In the genomic region with DNA sequence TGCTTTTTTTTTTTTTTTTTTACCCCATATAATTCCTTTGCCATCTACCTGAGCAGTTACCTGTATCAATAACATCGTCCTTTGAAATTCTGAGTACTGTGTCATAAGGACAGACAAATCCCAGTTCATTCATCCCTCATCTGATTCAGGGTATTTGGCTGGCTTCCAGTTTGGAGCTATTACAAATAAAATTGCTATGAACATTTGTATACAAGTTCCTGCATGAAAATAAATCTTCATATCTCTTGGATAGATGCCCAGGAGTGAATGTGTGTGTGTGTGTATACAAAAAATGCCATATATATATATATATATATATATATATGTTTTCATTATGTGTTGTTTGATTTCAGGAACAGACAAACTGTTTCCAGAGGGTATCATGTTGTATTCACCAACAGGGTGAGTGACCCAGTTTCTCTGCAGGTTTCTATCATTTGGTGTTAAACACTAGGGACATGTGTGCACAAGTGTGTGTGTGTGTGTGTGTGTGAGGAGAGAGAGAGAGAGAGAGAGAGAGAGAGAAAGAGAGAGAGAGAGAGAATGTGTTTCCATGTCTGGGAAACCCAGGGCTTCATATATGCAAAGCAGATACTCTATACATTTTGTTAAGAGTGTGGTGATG, we compare ENCODE assay signal across 29 mouse cellular contexts. TPM values are rescaled to one million over a fixed set of nuclear protein-coding genes. Genes with fewer than 3 reads are reported as not detected.
DNase-seq lines count a peak whose midpoint lies in the region; ATAC-seq and TF ChIP-seq lines count a peak whose summit lies in the region.
"Had no signal": no experiment of that assay in that cellular context is flagged by ENCODE, and none has a peak within 500 bp of the region (broad histone marks: within the 10 kb centered on the region; RNA-seq: fewer than 3 reads in every experiment).

No protein-coding gene starts in this region.

- no peak overlapping the region for H3K27ac ChIP-seq in forebrain, embryonic 14.5 days (ENCODE audit: low read depth, low read length)
- no peak overlapping the region for H3K27ac ChIP-seq in forebrain, embryonic 10.5 days
- peak overlapping the region; percentile 13 for H3K27ac ChIP-seq in lung, embryonic 15.5 days
- no peak overlapping the region for H3K27ac ChIP-seq in midbrain, embryonic 13.5 days
- H3K27ac ChIP-seq: embryonic facial prominence, embryonic 15.5 days; forebrain, embryonic 12.5 days; heart, adult 2 months; heart, embryonic 10.5 days; heart, embryonic 13.5 days; hindbrain, embryonic 14.5 days; hindbrain, postnatal 0 days had no signal

- H3K27me3 ChIP-seq in forebrain, embryonic 14.5 days (replicated peaks; ENCODE audit: control insufficient read depth, insufficient read depth, low read length), result no peaks in the 10 kb centered on the region
- H3K27me3 ChIP-seq in forebrain, embryonic 10.5 days (ENCODE audit: poor library complexity, severe bottlenecking), result 0 out of 2 replicates have a peak, but pooled peaks cover 11% of the 10 kb centered on the region
- no peaks in the 10 kb centered on the region; the same call in 1 of the 2 replicates for H3K27me3 ChIP-seq in lung, embryonic 15.5 days
- no peaks in the 10 kb centered on the region for H3K27me3 ChIP-seq in midbrain, embryonic 13.5 days
- H3K27me3 ChIP-seq: embryonic facial prominence, embryonic 15.5 days; Patski had no signal

- 78% methylated on average over 1 of the region's 1 CpGs for WGBS in forebrain, embryonic 14.5 days
- 85% methylated on average over 1 of the region's 1 CpGs for WGBS in forebrain, embryonic 10.5 days
- WGBS in lung, embryonic 15.5 days, result 45% methylated on average over 1 of the region's 1 CpGs
- WGBS in midbrain, embryonic 13.5 days, result 82% methylated on average over 1 of the region's 1 CpGs

- DNase-seq in forebrain, embryonic 14.5 days (ENCODE audit: low spot score), result peak; percentile 60
- DNase-seq in forebrain, embryonic 10.5 days (ENCODE audit: extremely low spot score, low spot score), result no peak
- DNase-seq in lung, postnatal 14 days, result no peak
- DNase-seq in urinary bladder, postnatal 14 days (ENCODE audit: low spot score), result peak; percentile 22
- DNase-seq in urinary bladder, postnatal 36 days (ENCODE audit: low spot score in 2 of 2), result no peak
- DNase-seq in brain, embryonic 14.5 days (ENCODE audit: low read depth), result peak; percentile 43
- DNase-seq: adrenal gland, postnatal 10 days; cerebellum, adult 11-12 months; cerebellum, adult 8-10 months; cerebellum, postnatal 10 days; cerebellum, postnatal 36 days; embryo, embryonic 11 days; gastrocnemius, postnatal 10 days; gastrocnemius, postnatal 36 days; heart, adult 2 months; heart, postnatal 14 days; heart, postnatal 4 days had no signal

- H3K9me3 ChIP-seq in forebrain, embryonic 14.5 days (replicated peaks; ENCODE audit: control insufficient read depth, low read length), result no peaks in the 10 kb centered on the region
- H3K9me3 ChIP-seq in forebrain, embryonic 10.5 days, result no peaks in the 10 kb centered on the region
- no peaks in the 10 kb centered on the region for H3K9me3 ChIP-seq in lung, embryonic 15.5 days
- no peaks in the 10 kb centered on the region for H3K9me3 ChIP-seq in midbrain, embryonic 13.5 days
- H3K9me3 ChIP-seq: embryonic facial prominence, embryonic 15.5 days; forebrain, embryonic 12.5 days; heart, embryonic 10.5 days; heart, embryonic 13.5 days had no signal

- no peak for ATAC-seq in forebrain, embryonic 14.5 days
- peak; percentile 73 for ATAC-seq in lung, embryonic 15.5 days (ENCODE audit: borderline replicate concordance, extremely low read depth, low FRiP score, low TSS enrichment)
- ATAC-seq in midbrain, embryonic 13.5 days, result no peak
- ATAC-seq: CD4-positive, CD25-positive, alpha-beta regulatory T cell, adult 4 months; forebrain, embryonic 16.5 days; hindbrain, postnatal 0 days; inflammation-experienced regulatory T-cells, adult 6 months; Patski had no signal

- TF ChIP-seq POLR2A in brain, embryonic 14.5 days (IDR thresholded peaks at IDR 0.05; ENCODE audit: borderline replicate concordance, extremely low read depth, insufficient read depth, insufficient read length, poor library complexity, severe bottlenecking), result no peak

- H3K4me1 ChIP-seq in forebrain, embryonic 14.5 days (ENCODE audit: control insufficient read depth, insufficient read depth, low read length), result no peaks in the 10 kb centered on the region
- peaks cover 8% of the 10 kb centered on the region for H3K4me1 ChIP-seq in forebrain, embryonic 10.5 days
- H3K4me1 ChIP-seq in lung, embryonic 15.5 days, result peaks cover 13% of the 10 kb centered on the region
- H3K4me1 ChIP-seq in midbrain, embryonic 13.5 days (replicated peaks), result no peaks in the 10 kb centered on the region
- H3K4me1 ChIP-seq: embryonic facial prominence, embryonic 15.5 days; forebrain, embryonic 12.5 days; heart, embryonic 10.5 days; heart, embryonic 13.5 days had no signal

- H3K4me2 ChIP-seq in forebrain, embryonic 14.5 days (ENCODE audit: low read length), result no peak overlapping the region
- H3K4me2 ChIP-seq in lung, embryonic 15.5 days, result no peak overlapping the region
- no peak overlapping the region for H3K4me2 ChIP-seq in midbrain, embryonic 13.5 days (replicated peaks)
- H3K4me2 ChIP-seq: embryonic facial prominence, embryonic 15.5 days; forebrain, embryonic 12.5 days; heart, embryonic 13.5 days; hindbrain, embryonic 14.5 days had no signal

- no peaks in the 10 kb centered on the region for H3K36me3 ChIP-seq in forebrain, embryonic 14.5 days (ENCODE audit: control insufficient read depth, insufficient read depth, low read length)
- H3K36me3 ChIP-seq in forebrain, embryonic 10.5 days (replicated peaks), result no peaks in the 10 kb centered on the region
- H3K36me3 ChIP-seq in lung, embryonic 15.5 days, result no peaks in the 10 kb centered on the region
- H3K36me3 ChIP-seq in midbrain, embryonic 13.5 days, result no peaks in the 10 kb centered on the region
- H3K36me3 ChIP-seq: embryonic facial prominence, embryonic 15.5 days; forebrain, embryonic 12.5 days; heart, embryonic 10.5 days; heart, embryonic 13.5 days had no signal

- H3K9ac ChIP-seq in forebrain, embryonic 14.5 days (ENCODE audit: low read length), result no peak overlapping the region
- no peak overlapping the region for H3K9ac ChIP-seq in lung, embryonic 15.5 days
- no peak overlapping the region for H3K9ac ChIP-seq in midbrain, embryonic 13.5 days (replicated peaks)
- H3K9ac ChIP-seq: embryonic facial prominence, embryonic 15.5 days; forebrain, embryonic 12.5 days; heart, embryonic 13.5 days; hindbrain, embryonic 14.5 days had no signal

- H3K4me3 ChIP-seq in forebrain, embryonic 14.5 days (ENCODE audit: low read depth, low read length), result no peak overlapping the region
- H3K4me3 ChIP-seq in forebrain, embryonic 10.5 days, result no peak overlapping the region
- H3K4me3 ChIP-seq in lung, embryonic 15.5 days, result no peak overlapping the region
- no peak overlapping the region for H3K4me3 ChIP-seq in midbrain, embryonic 13.5 days (replicated peaks)
- H3K4me3 ChIP-seq: embryonic facial prominence, embryonic 15.5 days; forebrain, embryonic 12.5 days; heart, adult 2 months; heart, embryonic 10.5 days; heart, embryonic 13.5 days had no signal

- no peak for TF ChIP-seq CTCF in brain, embryonic 14.5 days (IDR thresholded peaks at IDR 0.05; ENCODE audit: borderline replicate concordance, extremely low read depth, insufficient read depth, insufficient read length)

RNA-seq across cellular contexts. Expression of a gene that starts 8.6 kb away (rescaled TPM):
- 9.7 and 10.4 TPM in 2 replicates for polyA plus RNA-seq in forebrain, embryonic 14.5 days (2014; fragmentation: Nextera tagmentation; extraction: Ambion mirVana)
- 51.2 and 52.7 TPM in 2 replicates for polyA plus RNA-seq in forebrain, embryonic 10.5 days (2016; fragmentation: Nextera tagmentation; extraction: Ambion mirVana)
- 39.2 and 41.6 TPM in 2 replicates for polyA plus RNA-seq in lung, embryonic 15.5 days (2015; fragmentation: Nextera tagmentation; extraction: Ambion mirVana)
- 31.5 and 37.8 TPM in 2 replicates for polyA plus RNA-seq in brain, embryonic 14.5 days (2012; rRNA removed)
- 14.2 and 19.2 TPM in 2 replicates for polyA plus RNA-seq in midbrain, embryonic 13.5 days (2015; fragmentation: Nextera tagmentation; extraction: Ambion mirVana)
- polyA plus RNA-seq: inflammation-experienced regulatory T-cells, adult 6 months had no signal

RNA-seq across cellular contexts. Expression of a gene that starts 32.7 kb away (rescaled TPM):
- 2.2 TPM in 2 replicates for polyA plus RNA-seq in forebrain, embryonic 14.5 days (2014; fragmentation: Nextera tagmentation; extraction: Ambion mirVana)
- polyA plus RNA-seq in forebrain, embryonic 10.5 days (2016; fragmentation: Nextera tagmentation; extraction: Ambion mirVana), result 11.5 and 13.3 TPM in 2 replicates
- 4.4 and 5.0 TPM in 2 replicates for polyA plus RNA-seq in lung, embryonic 15.5 days (2015; fragmentation: Nextera tagmentation; extraction: Ambion mirVana)
- 5.7 and 10.6 TPM in 2 replicates for polyA plus RNA-seq in brain, embryonic 14.5 days (2012; rRNA removed)
- 3.4 and 6.0 TPM in 2 replicates for polyA plus RNA-seq in midbrain, embryonic 13.5 days (2015; fragmentation: Nextera tagmentation; extraction: Ambion mirVana)

RNA-seq across cellular contexts. Expression of a gene that starts 41.1 kb away (rescaled TPM):
- polyA plus RNA-seq in forebrain, embryonic 14.5 days (2014; fragmentation: Nextera tagmentation; extraction: Ambion mirVana), result 8.6 and 11.5 TPM in 2 replicates
- 13.5 and 15.1 TPM in 2 replicates for polyA plus RNA-seq in forebrain, embryonic 10.5 days (2016; fragmentation: Nextera tagmentation; extraction: Ambion mirVana)
- polyA plus RNA-seq in lung, embryonic 15.5 days (2015; fragmentation: Nextera tagmentation; extraction: Ambion mirVana), result 8.2 and 9.5 TPM in 2 replicates
- polyA plus RNA-seq in brain, embryonic 14.5 days (2012; rRNA removed), result 23.1 and 32.6 TPM in 2 replicates
- polyA plus RNA-seq in midbrain, embryonic 13.5 days (2015; fragmentation: Nextera tagmentation; extraction: Ambion mirVana), result 12.8 and 13.1 TPM in 2 replicates

Comparison
In these comparisons a context has a peak if more than half of its experiments do, and no peak if none do; other contexts are left out.
1. DNase-seq: peak in forebrain, embryonic 14.5 days (single experiment), urinary bladder, postnatal 14 days (single experiment) and brain, embryonic 14.5 days (single experiment); none in forebrain, embryonic 10.5 days (single experiment), lung, postnatal 14 days (single experiment) and urinary bladder, postnatal 36 days (0 of 2).